Mouse (Mus musculus) bone marrow, adult 2 months (tissue): ENCODE measurements at regions not wholly inside any gene's neighbourhood (a gene's known extent, or its start where the extent isn't known, plus 50 kb on each side); places are given as distances from the start of the nearest gene placed in this dataset.

Experiments used
- CTCF ChIP-seq: fragments of 200-500 bp; IDR thresholded peaks from 2 replicates; pipeline ENCODE4 v1.5.1; 2011; ENCODE audit warnings: low read length, control low read depth; ENCODE audit not compliant: control insufficient read depth, insufficient read depth
- POLR2A ChIP-seq: fragments of 200-500 bp; IDR thresholded peaks from 2 replicates; pipeline ENCODE4 v1.6.1; 2011; ENCODE audit warnings: low read depth, mild to moderate bottlenecking, control low read depth, low read length, borderline replicate concordance; ENCODE audit not compliant: control insufficient read depth

DNA sequence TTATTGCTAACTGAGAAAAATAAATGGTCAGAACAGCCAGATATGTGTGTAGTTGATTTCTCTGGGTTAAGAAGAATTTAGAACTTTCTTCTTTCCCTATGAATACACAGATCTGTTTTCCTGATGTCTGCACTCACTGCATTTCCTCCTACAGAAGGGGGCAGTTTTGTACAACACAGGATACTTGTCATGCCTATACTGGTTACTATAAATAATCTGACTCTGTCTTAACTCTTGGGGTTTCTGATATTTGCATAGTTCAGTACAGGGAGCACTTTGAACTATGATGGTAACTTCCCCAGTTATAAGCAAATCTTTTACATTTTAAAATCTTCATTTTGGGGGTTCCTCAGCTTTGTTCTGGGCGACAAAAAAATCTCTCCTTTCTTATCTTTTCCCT is 198.7 kb upstream of the Myo3a start:
- TF ChIP-seq CTCF (no peak), POLR2A (no peak)
